Mouse (Mus musculus) heart, postnatal 36 days (tissue): ENCODE measurements around the gene Pon3. TPM values are rescaled to one million over a fixed set of nuclear protein-coding genes. Genes with fewer than 3 reads are reported as not detected.
A peak's percentile ranks its signal among the peaks of the same experiment; 100 is the strongest.
"Not testable (repeated sequence)": the region's sequence is repeated elsewhere in the genome, so short reads cannot be mapped to it uniquely, and the experiment has no call there.

Experiments used
- DNase-seq, 2 experiments: peaks; one replicate each; pipeline ENCODE4 v3.0.0; 2021 to 2022
- intact Hi-C: fragments of 180-260 bp; cut with DNase I; formaldehyde crosslinking; loops from one replicate; pipeline ENCODE4 v1.15.1; 2025
- total RNA-seq, 2 experiments: library from RNA; stranded (reverse); gene quantifications; 2 replicates each; pipeline ENCODE4 v1.2.3; 2021

Gene Pon3
- total RNA-seq, 2 experiments from 2014 or later: 19.8 to 20.5 TPM

DNA sequence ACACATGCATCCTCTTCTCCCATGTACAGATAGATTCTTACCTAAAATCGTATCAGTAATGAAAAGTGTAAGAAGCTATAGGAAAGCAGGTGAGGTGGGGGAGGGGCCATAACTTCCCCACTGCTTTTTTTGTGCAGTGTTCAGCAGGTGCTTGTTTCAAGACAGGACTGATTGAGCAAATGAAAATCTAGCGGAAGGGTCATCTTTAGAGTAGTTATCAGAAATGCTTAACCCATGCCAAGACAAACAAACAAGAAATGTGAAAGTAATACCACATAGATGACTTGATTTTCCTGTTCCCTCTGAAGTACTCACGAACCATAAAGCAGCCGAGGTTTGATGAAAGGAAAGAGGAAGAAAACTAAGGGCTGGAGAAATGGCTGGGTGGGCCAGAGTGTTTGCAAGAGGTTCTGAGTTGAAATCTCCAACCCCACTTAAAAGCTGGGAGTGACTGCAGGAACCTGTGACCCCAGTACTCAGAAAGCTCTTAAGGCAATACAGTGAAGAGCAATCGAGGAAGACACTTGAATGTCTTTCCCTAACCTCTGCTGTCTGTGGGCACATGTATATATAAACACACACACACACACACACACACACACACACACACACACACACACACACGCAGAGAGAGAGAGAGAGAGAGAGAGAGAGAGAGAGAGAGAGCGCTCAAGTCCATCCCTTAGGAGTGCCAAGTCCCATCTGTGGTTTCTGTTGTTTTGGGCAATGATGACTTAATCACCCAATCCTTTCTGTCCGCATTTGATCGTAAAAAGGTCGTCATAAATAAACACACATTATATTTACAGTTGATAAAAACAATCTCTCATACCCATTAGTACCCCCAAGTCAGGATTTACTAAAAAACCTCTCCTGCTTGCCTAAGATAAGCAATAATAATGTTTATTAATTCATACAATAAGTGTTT is 6.5 kb upstream of the Pon3 start:
- no peak for DNase-seq
- intact Hi-C loops: loop anchor here (5.0 kb wide), 1 partner anchor 35 kb away; the partner anchor contains the start of gene Pon2

DNA sequence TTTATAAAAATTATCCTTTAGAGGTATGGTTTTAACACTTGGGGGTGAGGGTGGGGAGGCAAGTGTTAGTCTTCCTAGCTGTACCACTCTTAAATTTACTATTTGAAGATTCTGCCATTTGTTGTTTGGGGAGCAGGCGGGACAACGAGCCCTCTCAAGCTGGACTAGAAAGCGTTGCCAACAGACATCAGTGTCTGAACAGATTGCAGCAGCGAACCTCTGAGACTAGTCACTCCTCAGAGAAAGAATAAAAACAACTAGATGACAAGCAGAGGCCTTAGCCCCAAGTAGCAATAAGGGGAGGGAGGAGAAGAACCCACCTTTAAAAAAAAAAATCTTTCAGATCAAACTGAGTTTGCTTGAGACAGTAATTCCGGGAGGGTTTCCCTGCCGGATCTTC is 795 bp downstream of the Pon3 start:
- intact Hi-C loops: loop anchor here (5.0 to 10.0 kb wide), 2 partner anchors 127 to 240 kb away; partner anchors contain the start of genes Asb4 and Pdk4
- peak; percentile 9 to 14 for DNase-seq

DNA sequence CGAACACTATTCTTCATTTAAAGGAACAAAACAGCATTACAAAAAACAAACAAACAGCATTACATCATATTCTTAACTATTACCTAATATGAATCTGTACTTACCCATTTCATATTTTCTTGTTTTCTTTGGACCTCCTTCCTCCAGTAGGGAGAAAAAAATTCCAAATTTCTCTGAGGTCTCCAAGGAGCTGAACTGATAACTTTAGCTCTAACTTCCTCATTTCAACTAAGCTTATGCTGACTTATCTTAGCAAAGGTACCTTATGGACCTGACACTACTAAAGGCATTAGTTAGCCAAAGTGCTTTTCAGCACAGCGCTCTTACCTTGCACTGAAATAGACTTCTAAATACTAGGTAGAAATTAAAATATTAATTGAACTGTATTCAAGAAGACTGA is 1.2 kb downstream of the Pon3 start:
- DNase-seq: no peak
- intact Hi-C loops: loop anchor here (5.0 to 10.0 kb wide), 2 partner anchors 127 to 240 kb away; partner anchors contain the start of genes Asb4 and Pdk4

DNA sequence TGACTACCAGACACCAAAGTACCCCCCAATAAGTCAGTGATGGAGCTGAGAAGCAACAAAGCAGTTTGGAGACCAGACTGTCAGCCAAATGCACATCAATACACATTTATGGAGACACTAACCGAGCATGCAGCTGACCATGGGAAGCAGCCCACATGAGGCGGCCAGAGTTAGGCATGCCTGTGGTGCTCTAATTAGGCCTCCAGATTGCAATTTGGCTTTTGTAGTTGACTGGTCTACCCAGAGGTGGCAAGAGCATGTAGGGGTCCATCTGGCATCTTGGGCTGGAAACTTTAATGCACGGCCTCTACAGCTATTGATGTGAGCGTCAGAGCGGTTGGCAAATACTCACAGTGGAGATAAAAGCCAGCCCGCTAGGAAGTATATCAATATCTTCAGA is 10.2 kb downstream of the Pon3 start:
- intact Hi-C loops: no loop called here
- DNase-seq: no peak

DNA sequence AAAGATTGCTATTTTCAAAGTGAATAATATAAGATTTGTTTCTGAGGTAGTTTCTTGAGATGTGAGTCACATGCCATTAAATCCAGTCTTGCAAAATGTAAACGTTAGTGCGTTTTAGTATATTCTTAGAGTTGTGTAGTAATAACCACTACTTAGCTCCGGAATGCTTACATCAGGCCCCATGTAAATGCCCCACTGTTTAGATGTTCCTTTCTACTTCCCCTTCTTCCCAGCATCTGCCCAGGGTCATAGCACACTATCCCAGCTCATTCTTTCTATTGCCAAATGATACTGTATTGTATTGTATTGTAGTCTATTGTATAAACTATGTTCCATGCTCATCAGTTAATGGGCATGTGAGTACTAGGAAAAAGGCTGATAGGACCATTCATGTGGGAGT is 17.3 kb downstream of the Pon3 start:
- intact Hi-C loops: no loop called here
- DNase-seq: no peak

DNA sequence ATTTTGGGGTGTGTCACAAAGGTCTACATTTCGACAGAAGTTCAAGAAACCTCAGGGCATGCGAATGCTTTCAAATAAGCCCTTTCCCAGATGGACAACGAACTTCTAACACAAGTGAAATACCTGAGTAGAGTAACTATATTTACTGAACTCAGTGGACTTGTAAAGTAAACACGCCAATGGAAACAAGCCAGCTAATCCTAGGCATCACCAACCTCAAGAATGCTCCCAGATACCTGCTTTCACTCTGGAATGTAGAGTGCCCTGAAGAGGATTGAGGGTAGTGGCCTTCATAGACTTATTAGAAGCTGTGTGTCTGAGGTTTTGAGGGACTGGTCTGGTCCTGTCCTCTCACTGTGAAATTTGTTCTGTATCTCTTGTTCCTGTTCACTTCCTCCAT is 18.6 kb downstream of the Pon3 start:
- DNase-seq: no peak
- intact Hi-C loops: no loop called here

DNA sequence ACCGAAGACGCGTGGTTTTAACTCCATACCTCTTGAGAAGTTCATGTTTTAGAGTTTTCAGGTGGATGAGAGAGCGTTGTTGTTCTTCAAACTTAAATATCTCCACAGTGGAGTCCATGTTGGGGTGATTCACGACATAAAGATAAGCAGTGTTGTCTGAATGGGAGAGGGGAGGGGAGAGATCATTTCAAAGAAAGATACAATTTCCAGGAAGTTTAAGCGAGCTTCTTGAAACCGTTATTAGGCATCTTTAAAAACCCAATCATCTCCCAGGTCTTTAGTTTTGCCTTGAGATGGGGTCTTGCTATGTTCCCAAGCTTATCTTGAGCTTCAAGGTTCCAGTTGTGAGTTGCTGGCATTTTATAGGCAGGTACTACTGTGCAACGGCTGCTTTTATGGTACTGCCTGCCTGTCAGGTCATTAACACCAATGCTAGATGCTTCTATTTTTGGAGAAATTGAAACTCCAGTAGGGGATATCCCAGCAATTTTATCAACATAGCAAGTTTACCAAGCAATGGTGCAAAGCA is 19.2 kb downstream of the Pon3 start:
- intact Hi-C loops: no loop called here
- no peak for DNase-seq

DNA sequence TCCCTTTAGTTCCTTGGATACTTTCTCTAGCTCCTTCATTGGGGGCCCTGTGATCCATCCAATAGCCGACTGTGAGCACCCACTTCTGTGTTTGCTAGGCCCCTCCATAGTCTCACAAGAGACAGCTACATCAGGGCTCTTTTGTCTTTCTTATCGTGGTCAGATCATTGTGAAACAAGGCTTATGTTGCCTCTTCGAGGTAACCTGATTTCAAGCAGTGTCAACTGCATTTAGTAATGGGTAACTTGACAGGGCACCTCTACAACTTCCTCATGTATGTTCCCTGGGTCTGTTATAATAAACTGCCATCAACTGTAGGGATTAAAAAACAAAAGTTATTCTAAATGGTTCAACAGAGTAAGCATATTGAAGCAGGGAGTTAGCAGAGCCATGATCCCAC is 21.5 kb downstream of the Pon3 start:
- DNase-seq: no peak
- intact Hi-C loops: no loop called here

DNA sequence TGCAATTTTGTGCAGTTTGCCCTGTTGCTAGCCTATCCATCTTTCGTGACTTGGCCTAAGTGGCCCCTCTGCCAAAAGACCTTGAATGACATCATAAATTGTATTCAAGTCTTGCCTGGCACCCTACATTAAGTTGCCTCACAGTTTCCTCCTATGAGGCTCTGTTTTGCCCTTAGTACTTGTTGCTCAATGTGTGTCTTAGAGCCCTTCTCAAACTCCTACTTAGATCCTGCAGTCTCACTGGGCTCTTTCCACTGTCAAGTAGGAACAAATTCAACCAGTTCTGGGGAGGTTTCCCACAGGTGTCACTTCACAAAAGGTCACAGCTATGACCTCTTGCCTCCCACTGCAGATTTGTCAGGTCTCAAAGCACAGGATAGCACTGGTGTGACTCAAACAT is 22.3 kb downstream of the Pon3 start:
- DNase-seq: no peak
- intact Hi-C loops: no loop called here

DNA sequence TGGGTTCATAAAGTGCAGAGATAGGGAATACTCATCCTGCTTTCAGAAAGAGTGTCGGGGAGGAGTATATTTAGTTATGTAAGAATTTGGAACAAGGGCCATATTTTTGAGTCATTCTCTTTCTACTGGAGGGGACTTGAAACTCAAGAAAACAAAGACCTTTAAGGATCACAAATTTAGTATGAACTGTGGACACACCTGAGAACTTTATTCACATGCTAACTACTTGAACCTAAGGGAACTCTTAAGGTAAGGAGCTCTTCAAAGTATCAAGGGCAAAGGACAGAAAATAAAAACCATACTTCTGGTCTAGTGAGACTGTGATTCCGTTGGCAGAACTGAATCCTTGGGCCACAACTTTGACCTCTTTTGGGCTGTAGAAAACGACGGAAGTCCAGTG is 24.1 kb downstream of the Pon3 start:
- intact Hi-C loops: no loop called here
- DNase-seq: no peak

DNA sequence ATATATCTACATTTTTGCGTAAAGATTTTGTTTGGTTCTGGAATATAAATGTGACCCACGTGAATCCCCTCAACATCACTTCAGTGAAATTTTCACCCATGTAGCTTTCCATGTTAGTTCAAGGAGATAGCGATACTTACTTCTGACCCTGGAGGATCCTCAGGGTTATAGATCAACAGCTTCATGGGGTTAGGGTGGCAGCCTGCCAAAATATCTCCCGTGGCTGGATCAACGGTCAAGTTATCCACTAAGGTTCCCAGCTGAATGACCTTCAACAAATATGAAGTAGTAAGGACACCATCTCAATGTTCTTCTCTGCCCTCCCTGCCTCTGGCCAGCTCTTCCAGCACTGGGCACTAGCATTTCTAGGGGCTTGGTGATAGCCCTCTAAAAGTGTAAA is 25.8 kb downstream of the Pon3 start:
- DNase-seq: no peak
- intact Hi-C loops: no loop called here

DNA sequence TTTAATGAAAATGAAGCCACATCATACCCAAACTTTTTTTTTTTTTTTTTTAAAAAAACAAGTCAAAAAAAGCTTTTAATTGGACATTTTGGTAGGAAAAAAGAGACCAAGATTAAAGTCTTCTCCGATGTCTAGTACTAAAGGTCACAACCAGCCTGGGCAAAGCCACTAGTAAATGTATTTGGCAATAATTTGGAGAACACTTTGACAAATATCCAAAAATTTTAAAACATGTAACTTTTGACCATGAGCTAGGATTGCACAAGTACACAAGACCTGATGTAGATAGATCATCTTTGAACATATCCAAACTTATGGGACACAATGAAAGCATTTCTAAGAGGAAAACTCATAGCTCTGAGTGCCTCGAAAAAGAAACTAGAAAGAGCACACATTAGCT is 32.5 kb downstream of the Pon3 start:
- DNase-seq, intact Hi-C loops: not testable (repeated sequence)

DNA sequence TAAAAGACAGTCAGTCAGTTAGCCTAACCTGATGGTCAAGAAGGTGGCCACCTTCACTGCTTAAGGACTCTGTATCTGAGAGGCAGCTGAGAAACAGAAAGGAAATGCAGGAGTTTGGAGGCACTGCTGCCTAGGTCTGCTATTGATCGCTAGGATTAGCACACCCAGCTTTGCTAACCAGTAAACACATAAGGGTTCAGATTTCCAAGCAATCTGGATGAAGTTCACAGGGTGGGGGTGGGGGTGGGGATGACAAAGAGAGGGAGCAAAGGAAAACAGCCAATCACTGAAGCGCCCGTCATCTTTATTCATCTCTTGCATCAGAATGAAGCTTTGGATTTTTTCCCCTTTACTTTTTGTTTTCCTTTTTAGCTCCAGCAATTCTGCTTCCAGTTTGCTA is 34.0 kb downstream of the Pon3 start:
- intact Hi-C loops: no loop called here
- no peak for DNase-seq

DNA sequence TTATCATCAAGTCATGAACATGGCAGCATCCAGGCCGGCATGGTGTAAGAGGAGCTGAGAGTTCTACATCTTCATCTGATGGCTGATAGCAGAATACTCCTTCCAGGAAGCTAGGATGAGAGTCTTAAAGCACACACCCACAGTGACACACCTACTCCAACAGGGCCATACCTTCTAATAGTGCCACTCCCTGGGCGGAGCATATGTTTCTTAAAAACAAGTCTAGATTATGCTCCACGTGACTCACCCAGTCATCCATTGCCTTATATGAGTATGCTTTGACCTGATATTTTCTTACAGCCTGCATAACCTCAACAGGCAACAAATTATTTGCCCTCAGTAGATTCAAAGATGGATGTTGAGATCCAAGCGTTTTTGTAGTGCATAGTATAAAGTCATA is 37.9 kb downstream of the Pon3 start:
- intact Hi-C loops: no loop called here

DNA sequence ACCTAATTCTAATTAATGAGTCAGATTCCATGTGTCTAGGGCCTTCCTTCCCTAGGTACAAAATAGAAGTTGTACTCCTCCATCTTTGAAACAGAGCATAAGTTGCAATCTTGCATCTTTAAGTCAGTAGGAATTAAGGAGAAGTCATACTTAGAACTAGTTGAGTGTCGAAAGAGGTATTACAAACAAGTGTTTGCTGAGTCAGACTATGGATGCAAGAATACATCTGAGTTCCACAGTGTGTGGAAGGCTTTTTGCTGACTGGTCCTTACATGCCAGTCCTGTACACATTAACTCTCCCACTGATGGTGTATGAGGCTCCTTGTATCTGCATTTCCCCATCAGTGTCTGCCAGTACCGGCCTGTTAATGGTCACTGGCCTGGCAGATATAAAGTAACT is 48.3 kb downstream of the Pon3 start:
- no peak for DNase-seq
- intact Hi-C loops: no loop called here

More for the DNA sequence above, 37.9 kb downstream of the Pon3 start:
- DNase-seq: no peak

DNA sequence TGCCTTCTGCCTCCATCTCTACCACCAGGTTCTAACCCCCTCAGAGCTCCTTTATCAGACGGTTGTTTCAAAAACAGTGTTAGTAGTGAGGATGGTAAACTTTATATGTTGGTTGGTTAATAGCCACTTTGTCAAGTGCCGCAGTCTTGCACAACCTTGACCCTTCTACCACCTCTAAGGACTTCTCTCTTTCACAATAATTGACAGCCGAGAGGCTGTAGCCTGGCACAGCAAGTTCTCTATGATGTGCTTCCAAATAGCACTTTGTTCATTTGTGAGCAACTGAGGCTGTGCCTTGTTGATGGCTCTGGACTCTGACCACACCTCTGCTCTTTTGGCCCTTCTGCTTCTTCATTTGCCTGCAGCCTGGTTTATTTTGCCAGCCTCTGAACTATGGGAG is 56.2 kb downstream of the Pon3 start:
- no peak for DNase-seq
- intact Hi-C loops: no loop called here

DNA sequence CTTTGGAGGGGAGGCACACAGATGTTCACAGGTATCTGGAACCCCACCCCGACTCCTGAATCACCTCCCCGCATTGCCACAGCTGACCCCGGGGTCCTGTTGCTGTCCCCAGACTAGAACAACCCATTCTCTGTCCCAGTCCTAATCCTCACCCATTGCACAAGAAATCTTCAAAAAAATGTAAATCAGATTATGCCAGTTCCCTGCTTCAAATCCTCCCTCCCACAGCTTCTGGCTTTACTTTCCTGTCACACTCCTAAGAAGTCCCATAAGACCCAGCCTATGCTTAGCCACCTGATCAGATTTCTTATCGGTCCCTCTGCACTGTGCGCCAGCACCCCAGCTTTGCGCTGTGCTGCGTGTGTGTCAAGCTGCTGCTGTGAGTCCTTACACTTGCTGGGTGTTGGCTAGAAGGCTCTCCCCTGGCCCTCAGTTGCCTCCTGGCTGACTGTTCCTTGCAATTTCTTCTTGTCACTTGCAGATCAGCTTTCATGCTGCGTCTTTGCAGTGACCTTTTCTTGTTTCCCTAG is 56.6 kb downstream of the Pon3 start:
- intact Hi-C loops: no loop called here
- no peak for DNase-seq

DNA sequence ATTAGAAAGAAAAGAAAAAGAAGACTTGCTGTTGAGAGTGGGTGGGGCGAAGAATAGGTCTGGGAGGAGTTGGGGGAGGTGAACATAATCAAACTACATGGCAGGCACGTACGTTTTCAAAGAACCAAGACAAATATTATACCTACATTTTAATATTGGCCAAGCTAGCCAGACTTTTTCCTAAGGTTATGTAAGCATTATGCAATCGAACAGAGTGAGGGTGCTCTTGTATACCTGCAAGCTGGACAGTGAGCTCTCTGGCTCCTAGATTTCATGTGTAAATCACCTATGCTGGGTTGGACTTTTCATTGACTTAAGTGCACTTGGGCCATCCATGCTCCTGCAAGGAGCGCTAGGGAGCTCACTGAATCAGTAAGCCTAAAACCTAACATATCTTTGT is 57.5 kb downstream of the Pon3 start:
- intact Hi-C loops: no loop called here
- no peak for DNase-seq

DNA sequence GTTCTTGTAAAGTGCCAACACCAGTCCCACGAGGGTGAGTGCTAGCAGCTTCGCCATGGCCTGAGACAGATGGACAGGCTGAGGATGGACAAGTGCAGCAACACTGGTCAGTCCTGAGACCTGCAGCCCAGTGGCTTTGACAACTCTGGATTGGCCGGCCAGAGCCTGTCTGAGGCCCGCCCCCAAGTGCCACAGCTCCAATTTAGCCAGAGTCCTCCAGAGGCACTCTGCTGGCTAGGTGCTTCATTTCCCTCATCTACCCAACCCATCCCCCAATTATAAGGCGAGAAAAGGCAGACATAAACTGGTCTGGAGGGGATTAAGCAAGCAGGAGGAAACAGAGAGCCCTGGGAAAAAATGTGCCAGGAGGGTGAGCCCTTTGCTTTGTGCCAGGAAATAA is 62.4 kb downstream of the Pon3 start, which contains the start of gene Pon1:
TSS of gene Pon1 (minus strand) at position 254 of the 400 bp plus-strand sequence.
- intact Hi-C loops: no loop called here
- no peak for DNase-seq

DNA sequence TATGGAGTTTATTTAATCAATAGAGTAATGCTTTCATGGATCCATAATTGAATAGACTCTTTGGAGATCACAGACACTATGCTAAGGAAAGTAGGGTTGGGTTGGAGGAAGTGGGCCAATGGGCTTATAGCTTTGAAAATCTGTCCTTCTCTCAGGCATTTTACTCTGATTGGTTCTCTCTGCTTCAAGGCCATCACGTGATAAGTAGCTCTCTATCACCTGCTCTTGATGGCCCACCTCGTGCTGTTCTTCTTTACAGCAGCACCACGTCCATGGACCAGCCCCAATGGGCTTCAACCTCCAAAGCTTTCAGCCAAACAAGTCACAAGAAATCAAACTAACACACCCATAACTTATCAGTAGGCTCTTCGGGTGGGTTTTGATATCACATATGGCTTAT is 65.3 kb downstream of the Pon3 start:
- intact Hi-C loops: no loop called here
- no peak for DNase-seq

DNA sequence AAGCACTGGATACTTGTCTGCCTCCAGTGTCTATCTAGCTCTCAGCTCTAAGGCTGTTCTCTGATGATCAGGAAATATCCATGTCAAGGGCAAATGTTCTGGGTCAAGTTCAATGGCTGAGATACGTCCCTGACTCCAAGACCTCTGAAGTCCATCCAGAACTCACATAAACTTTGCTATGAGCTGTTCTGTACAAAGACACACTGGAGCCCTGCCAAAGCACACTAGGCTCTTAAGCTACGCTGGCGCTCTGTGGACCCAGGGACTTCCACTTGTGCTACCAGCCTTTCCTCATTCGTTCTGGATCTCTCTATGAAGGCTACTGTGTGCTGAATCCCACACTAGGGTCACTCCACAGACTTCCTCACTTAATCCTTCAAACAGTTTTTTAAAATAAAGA is 66.6 kb downstream of the Pon3 start:
- no peak for DNase-seq
- intact Hi-C loops: no loop called here

DNA sequence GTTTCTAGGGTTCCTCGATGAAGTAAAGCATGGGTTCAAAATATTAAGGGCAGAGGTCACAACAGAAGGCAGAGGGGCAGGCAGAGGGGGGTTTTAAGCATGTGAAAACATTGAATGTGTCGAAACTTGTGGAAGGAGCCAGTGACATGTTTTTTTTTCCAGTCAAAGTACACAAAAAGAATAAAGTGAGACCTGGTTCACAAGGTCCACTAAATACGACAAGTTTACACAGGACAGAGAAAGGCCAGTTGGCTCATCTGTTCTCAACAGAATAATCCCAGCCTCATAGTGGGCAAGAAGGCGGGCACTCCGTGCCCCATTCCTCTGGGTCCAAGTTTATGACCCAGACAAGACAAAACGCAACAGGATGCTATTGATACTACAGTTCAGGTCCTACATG is 67.1 kb downstream of the Pon3 start:
- intact Hi-C loops: no loop called here

More for the DNA sequence above, 67.1 kb downstream of the Pon3 start:
- DNase-seq: no peak
